Mouse (Mus musculus) heart, embryonic 16.5 days (tissue): ENCODE measurements around the gene Serpina3a. TPM values are rescaled to one million over a fixed set of nuclear protein-coding genes. Genes with fewer than 3 reads are reported as not detected.

Experiments
- ATAC-seq: fragments of 200-750 bp; cut with Nextera tagmentation; replicated peaks from 2 replicates; pipeline ENCODE4 v1.8.0; 2017; ENCODE audit warnings: moderate number of reproducible peaks; ENCODE audit not compliant: insufficient read depth, low FRiP score; ENCODE audit errors: extremely low read depth
- H3K27ac ChIP-seq: fragments of 300-500 bp; sonication (generic); 2 replicates; pipeline ENCODE4 v1.5.1; 2014; ENCODE audit warnings: mild to moderate bottlenecking, low read length, control low read depth, moderate library complexity
- H3K27me3 ChIP-seq: fragments of 300-500 bp; sonication (generic); 2 replicates; pipeline ENCODE4 v1.6.1; 2014; ENCODE audit warnings: low read length, mixed read lengths; ENCODE audit not compliant: control insufficient read depth, insufficient read depth
- H3K36me3 ChIP-seq: fragments of 300-500 bp; sonication (generic); 2 replicates; pipeline ENCODE4 v1.6.1; 2014; ENCODE audit not compliant: control insufficient read depth, insufficient read depth
- H3K4me1 ChIP-seq: fragments of 300-500 bp; sonication (generic); 2 replicates; pipeline ENCODE4 v1.6.1; 2014; ENCODE audit warnings: low read length, mixed read lengths; ENCODE audit not compliant: control insufficient read depth, insufficient read depth
- H3K4me2 ChIP-seq: fragments of 300-500 bp; sonication (generic); 2 replicates; pipeline ENCODE4 v1.6.1; 2014; ENCODE audit warnings: low read depth, mild to moderate bottlenecking, control low read depth, low read length
- H3K4me3 ChIP-seq: fragments of 300-500 bp; sonication (generic); 2 replicates; pipeline ENCODE4 v1.5.1; 2014; ENCODE audit warnings: mild to moderate bottlenecking, control low read depth, low read length
- H3K9ac ChIP-seq: fragments of 300-500 bp; sonication (generic); 2 replicates; pipeline ENCODE4 v1.6.1; 2014; ENCODE audit warnings: low read length, control low read depth
- H3K9me3 ChIP-seq: fragments of 300-500 bp; sonication (generic); replicated peaks from 2 replicates; pipeline ENCODE4 v1.6.1; 2016; ENCODE audit warnings: low read length; ENCODE audit not compliant: control insufficient read depth
- WGBS: fragments of 180-500 bp; shearing (Covaris S2); extraction: QIAGEN DNeasy Blood & Tissue Kit; methylation state at CpG from one replicate; pipeline ENCODE4 v1.1.7; 2014; 5-methylcytosine and 5-hydroxymethylcytosine counted together
- polyA plus RNA-seq: library from polyadenylated mRNA; unstranded; fragments of >200 nt; fragmentation: Nextera tagmentation; extraction: Ambion mirVana; gene quantifications from 2 replicates; pipeline ENCODE4 v1.2.1, GENCODE M21; 2015

Serpina3a gene
- polyA plus RNA-seq, 1 experiment from 2014 or later, result not detected

GRCm38 (mm10) chr12:104091303-104091702 is 21.2 kb upstream of the Serpina3a start:
- 70% methylated on average over 1 of the region's 1 CpGs for WGBS
- H3K9ac ChIP-seq, result no peak overlapping the region
- no peak overlapping the region for H3K4me2 ChIP-seq

DNA sequence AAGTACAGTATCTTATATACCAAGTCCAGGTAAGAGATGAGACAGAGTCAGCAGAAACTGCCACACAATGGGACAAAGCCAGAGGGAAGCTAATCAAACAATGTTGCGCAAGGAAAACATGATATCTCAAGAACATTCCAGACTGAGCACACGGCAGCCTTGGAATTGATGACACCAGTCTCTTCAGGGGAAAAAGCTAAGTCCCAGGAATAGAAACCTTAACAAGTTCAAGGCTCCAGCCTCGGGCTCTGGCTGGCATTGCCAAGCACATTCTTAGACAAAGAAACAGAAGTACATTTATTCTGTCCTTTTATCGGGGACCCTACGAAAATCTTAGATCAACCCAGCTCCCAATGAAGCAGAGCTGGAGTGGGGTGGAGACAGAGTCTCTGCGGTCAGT is 11.8 kb upstream of the Serpina3a start, which contains the start of gene Serpina5:
TSS of gene Serpina5 (plus strand) at position 346 of the 400 bp plus-strand sequence.
- ATAC-seq, result no peak
- Histone ChIP-seq H3K9me3 (no peaks in the 10 kb centered on the region), H3K4me1 (no peaks in the 10 kb centered on the region), H3K4me3 (no peak within 1 kb of the TSS), H3K4me2 (no peak within 1 kb of the TSS), H3K27me3 (no peaks in the 10 kb centered on the region), H3K9ac (no peak within 1 kb of the TSS), H3K27ac (no peak within 1 kb of the TSS), H3K36me3 (no peaks in the 10 kb centered on the region)
- 70% methylated on average over 6 of the region's 6 CpGs for WGBS

More at GRCm38 (mm10) chr12:104091303-104091702, 21.2 kb upstream of the Serpina3a start:
- no peaks in the 10 kb centered on the region for H3K4me1 ChIP-seq
- H3K4me3 ChIP-seq, result no peak overlapping the region
- ATAC-seq, result no peak
- H3K27ac ChIP-seq, result no peak overlapping the region
- H3K27me3 ChIP-seq, result no peaks in the 10 kb centered on the region
- no peaks in the 10 kb centered on the region for H3K36me3 ChIP-seq
- H3K9me3 ChIP-seq, result no peaks in the 10 kb centered on the region

DNA sequence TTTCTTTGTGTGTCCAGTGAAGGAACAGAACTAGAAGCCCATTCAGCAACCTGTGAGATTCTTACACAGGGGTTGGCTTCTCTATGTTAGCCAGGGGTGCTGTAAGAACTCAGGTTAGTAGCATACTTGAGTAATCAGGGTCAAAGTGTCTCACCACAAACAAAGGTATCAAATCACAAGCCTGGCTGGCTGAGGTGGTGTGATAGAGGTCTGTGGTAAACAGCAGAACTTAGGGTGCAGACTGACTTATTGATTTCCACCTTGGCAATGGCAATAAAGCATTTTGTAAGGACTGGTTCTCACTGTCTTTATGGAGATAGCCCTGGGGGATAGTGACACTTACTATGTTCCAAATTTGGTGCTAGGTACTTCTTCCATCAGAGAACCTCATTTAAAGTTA is 6.7 kb upstream of the Serpina3a start:
- Histone ChIP-seq H3K4me3 (no peak overlapping the region), H3K27me3 (no peaks in the 10 kb centered on the region), H3K4me2 (no peak overlapping the region), H3K9me3 (no peaks in the 10 kb centered on the region), H3K27ac (no peak overlapping the region), H3K4me1 (no peaks in the 10 kb centered on the region), H3K36me3 (no peaks in the 10 kb centered on the region), H3K9ac (no peak overlapping the region)
- ATAC-seq, result no peak

DNA sequence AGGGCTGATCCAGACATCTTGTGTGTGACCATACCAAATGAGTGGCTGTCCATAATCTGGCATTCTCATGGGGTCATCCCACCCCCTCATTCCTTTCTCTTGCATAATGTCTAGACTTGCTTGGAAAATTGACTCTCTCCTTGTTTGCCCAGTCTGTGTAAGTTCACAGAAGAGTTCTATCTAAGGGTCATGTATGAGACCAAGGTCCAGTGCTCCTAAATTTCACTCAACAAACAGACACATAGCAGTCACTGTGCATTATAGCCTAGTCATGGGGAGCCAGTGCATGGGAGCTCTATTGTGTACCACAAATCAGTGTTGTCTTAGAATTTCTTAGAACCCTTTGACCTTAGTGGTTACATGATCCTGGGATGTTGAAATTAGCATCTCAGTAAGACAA is 5.6 kb upstream of the Serpina3a start:
- no peaks in the 10 kb centered on the region for H3K9me3 ChIP-seq
- no peaks in the 10 kb centered on the region for H3K27me3 ChIP-seq
- H3K4me3 ChIP-seq, result no peak overlapping the region
- no peaks in the 10 kb centered on the region for H3K4me1 ChIP-seq
- H3K9ac ChIP-seq, result no peak overlapping the region
- no peak for ATAC-seq
- no peak overlapping the region for H3K4me2 ChIP-seq
- no peak overlapping the region for H3K27ac ChIP-seq
- no peaks in the 10 kb centered on the region for H3K36me3 ChIP-seq

- H3K4me2 ChIP-seq, result no peak overlapping the region
- H3K27ac ChIP-seq, result no peak overlapping the region
- H3K9ac ChIP-seq, result no peak overlapping the region
- no peaks in the 10 kb centered on the region for H3K36me3 ChIP-seq
- H3K27me3 ChIP-seq, result no peaks in the 10 kb centered on the region
- no peaks in the 10 kb centered on the region for H3K9me3 ChIP-seq
- 67% methylated on average over 2 of the region's 2 CpGs for WGBS
- no peak for ATAC-seq
- no peaks in the 10 kb centered on the region for H3K4me1 ChIP-seq
- no peak overlapping the region for H3K4me3 ChIP-seq
Observed at GRCm38 (mm10) chr12:104108507-104108906, 4.0 kb upstream of the Serpina3a start.

DNA sequence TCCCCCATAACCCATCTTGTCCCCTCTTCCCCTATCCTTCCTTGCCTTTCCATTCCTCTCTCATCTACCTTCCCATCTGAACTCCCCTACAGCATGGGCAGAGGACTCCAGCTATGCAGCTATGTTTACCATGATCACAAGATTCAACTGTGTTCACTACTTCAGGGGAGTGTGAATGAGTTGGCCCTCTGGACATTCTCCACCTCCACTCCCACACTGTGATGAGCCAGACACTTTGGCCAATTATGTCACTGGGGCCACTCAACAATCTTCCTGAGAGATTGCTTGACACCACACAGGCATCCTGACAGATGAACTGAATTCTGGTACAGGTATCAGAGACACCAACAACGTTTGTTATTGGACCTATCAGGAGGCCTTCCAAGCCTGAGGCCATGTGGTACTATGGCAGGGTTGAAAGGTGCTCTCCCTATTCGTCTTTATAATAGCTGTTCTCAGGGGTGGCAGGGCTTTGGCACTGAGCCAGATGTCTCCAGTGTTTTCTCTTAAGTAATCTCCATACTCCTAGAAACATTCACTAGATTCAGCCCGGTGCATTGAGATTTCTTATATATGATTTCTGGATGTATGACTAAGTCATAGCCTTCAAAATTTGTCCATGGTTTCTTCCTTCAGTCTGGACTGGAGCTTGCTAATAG is 2.5 kb downstream of the Serpina3a start:
- no peak for ATAC-seq

GRCm38 (mm10) chr12:104123097-104123496 is 10.6 kb downstream of the Serpina3a start:
- 52% methylated on average over 1 of the region's 1 CpGs for WGBS
- Histone ChIP-seq H3K27ac (no peak overlapping the region), H3K4me2 (no peak overlapping the region), H3K4me1 (no peaks in the 10 kb centered on the region), H3K9ac (no peak overlapping the region), H3K4me3 (no peak overlapping the region), H3K27me3 (no peaks in the 10 kb centered on the region), H3K9me3 (no peaks in the 10 kb centered on the region), H3K36me3 (no peaks in the 10 kb centered on the region)
- no peak for ATAC-seq

More for the DNA sequence above, 2.5 kb downstream of the Serpina3a start:
- H3K4me2 ChIP-seq, result no peak overlapping the region
- no peak overlapping the region for H3K4me3 ChIP-seq
- no peaks in the 10 kb centered on the region for H3K4me1 ChIP-seq
- no peak overlapping the region for H3K27ac ChIP-seq
- no peaks in the 10 kb centered on the region for H3K36me3 ChIP-seq
- 33% methylated on average over 3 of the region's 3 CpGs for WGBS
- no peaks in the 10 kb centered on the region for H3K9me3 ChIP-seq
- no peak overlapping the region for H3K9ac ChIP-seq
- no peaks in the 10 kb centered on the region for H3K27me3 ChIP-seq

DNA sequence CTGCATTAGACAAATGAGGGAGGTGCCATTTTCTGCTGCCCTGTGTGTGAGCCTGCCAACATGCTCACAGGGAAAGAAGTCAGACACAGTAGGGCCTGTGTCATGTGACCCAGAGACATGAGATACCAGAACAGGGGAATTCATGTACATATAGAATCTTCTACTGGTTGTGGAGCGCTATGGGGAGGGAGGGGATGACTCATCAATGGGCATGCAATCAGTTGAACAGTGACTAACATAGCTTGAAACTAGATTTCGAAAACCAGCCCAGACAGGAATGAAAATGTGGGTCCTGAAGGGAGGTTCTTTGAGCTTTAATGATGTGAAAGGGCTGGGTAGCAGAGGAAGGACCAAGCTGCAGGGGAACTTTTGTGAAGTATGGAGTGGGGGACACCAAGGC is 11.5 kb downstream of the Serpina3a start:
- no peak overlapping the region for H3K4me2 ChIP-seq
- H3K9ac ChIP-seq, result no peak overlapping the region
- ATAC-seq, result no peak
- no peak overlapping the region for H3K4me3 ChIP-seq
- H3K36me3 ChIP-seq, result no peaks in the 10 kb centered on the region
- no peaks in the 10 kb centered on the region for H3K9me3 ChIP-seq
- H3K27ac ChIP-seq, result no peak overlapping the region
- WGBS, result 62% methylated on average over 2 of the region's 2 CpGs
- H3K27me3 ChIP-seq, result no peaks in the 10 kb centered on the region
- H3K4me1 ChIP-seq, result no peaks in the 10 kb centered on the region

DNA sequence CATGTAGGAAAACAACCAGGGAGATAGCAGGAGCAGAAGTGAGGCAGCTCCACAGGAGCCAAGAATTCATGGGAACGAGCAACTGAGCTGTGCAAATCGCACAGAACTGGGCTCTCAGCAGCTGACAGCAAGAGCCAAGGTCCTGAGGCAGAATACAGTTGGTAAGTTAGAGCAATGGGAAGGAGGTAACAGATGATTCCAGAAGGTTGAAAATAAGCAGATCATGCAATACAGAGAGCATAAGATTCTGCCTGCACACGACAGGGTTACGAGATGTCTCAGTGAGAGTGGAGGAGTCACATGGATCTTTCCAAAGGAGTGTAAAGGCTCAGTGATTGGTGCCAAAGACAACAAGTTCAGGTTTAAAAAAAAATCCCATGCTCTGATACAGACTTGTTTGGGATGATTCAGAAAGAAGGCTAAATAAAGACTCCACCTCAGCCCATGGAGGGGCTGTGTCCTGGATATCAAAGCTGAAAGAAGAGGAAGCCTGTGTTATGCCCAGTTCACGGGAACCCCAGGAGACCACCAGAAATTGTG is 12.6 kb downstream of the Serpina3a start:
- Histone ChIP-seq H3K36me3 (no peaks in the 10 kb centered on the region), H3K4me3 (no peak overlapping the region), H3K9me3 (no peaks in the 10 kb centered on the region), H3K4me1 (no peaks in the 10 kb centered on the region), H3K27me3 (no peaks in the 10 kb centered on the region), H3K4me2 (no peak overlapping the region), H3K9ac (no peak overlapping the region), H3K27ac (no peak overlapping the region)
- WGBS, result 46% methylated on average over 5 of the region's 5 CpGs
- 0 out of 2 replicates have a peak, but pooled peaks have one; percentile 34 for ATAC-seq
